26 mouse cellular contexts compared by ENCODE assay signal in genomic region chr2:67993421-67993820, GRCm38 (mm10).
"Had no signal": no experiment of that assay in that cellular context is flagged by ENCODE, and none has a peak within 500 bp of the region (broad histone marks: within the 10 kb centered on the region; RNA-seq: fewer than 3 reads in every experiment).

No protein-coding gene starts in this region.

- H3K27me3 ChIP-seq: embryonic facial prominence, embryonic 12.5 days; embryonic facial prominence, embryonic 13.5 days; embryonic facial prominence, embryonic 15.5 days; forebrain, embryonic 12.5 days; forebrain, embryonic 13.5 days; forebrain, embryonic 15.5 days had no signal

- H3K36me3 ChIP-seq: embryonic facial prominence, embryonic 10.5 days; embryonic facial prominence, embryonic 12.5 days; embryonic facial prominence, embryonic 13.5 days; embryonic facial prominence, embryonic 15.5 days; forebrain, embryonic 10.5 days; forebrain, embryonic 12.5 days; forebrain, embryonic 15.5 days had no signal

- DNase-seq: cerebellum, adult 2 months; cerebellum, adult 8-10 months; cerebellum, adult 9-10 months; cerebellum, adult 9-11 months; cerebellum, postnatal 10 days; cerebellum, postnatal 14 days; cerebellum, postnatal 25 days; cerebellum, postnatal 36 days; embryo, embryonic 11 days; forebrain, postnatal 0 days; gastrocnemius, adult 2 months; gastrocnemius, postnatal 10 days; gastrocnemius, postnatal 14 days; gastrocnemius, postnatal 25 days; gastrocnemius, postnatal 36 days; heart, adult 11 months; heart, adult 18-20 months had no signal

- H3K27ac ChIP-seq: embryonic facial prominence, embryonic 10.5 days; embryonic facial prominence, embryonic 12.5 days; embryonic facial prominence, embryonic 13.5 days; embryonic facial prominence, embryonic 15.5 days; forebrain, embryonic 10.5 days; forebrain, embryonic 12.5 days; forebrain, embryonic 13.5 days; forebrain, embryonic 15.5 days; gastrocnemius, adult 2 months had no signal

- H3K4me1 ChIP-seq: embryonic facial prominence, embryonic 12.5 days; embryonic facial prominence, embryonic 15.5 days; forebrain, embryonic 10.5 days; forebrain, embryonic 12.5 days; forebrain, embryonic 13.5 days; forebrain, embryonic 15.5 days had no signal

- H3K4me3 ChIP-seq: embryonic facial prominence, embryonic 10.5 days; embryonic facial prominence, embryonic 12.5 days; embryonic facial prominence, embryonic 13.5 days; embryonic facial prominence, embryonic 15.5 days; erythroblast, embryonic 14.5 days; forebrain, embryonic 10.5 days; forebrain, embryonic 12.5 days; forebrain, embryonic 13.5 days; forebrain, embryonic 15.5 days; gastrocnemius, adult 2 months had no signal

- H3K9ac ChIP-seq: embryonic facial prominence, embryonic 12.5 days; embryonic facial prominence, embryonic 13.5 days; embryonic facial prominence, embryonic 15.5 days; forebrain, embryonic 12.5 days; forebrain, embryonic 13.5 days; forebrain, embryonic 15.5 days; forebrain, postnatal 0 days had no signal
